Mouse (Mus musculus) liver, embryonic 14.5 days (tissue): ENCODE results near the gene Gpn1. TPM values are rescaled to one million over a fixed set of nuclear protein-coding genes. Genes with fewer than 3 reads are reported as not detected.

Source experiments
- ATAC-seq: fragments of 200-750 bp; cut with Nextera tagmentation; 2 replicates; pipeline ENCODE4 v1.8.0; 2017; ENCODE audit warnings: moderate number of reproducible peaks, mild to moderate bottlenecking, moderate library complexity; ENCODE audit not compliant: insufficient read depth
- DNase-seq, 3 experiments: peaks; one replicate each; pipeline ENCODE4 v3.0.0-alpha.2; 2012 to 2013; ENCODE audit warnings: low read depth in 3 of 3, low spot score in 3 of 3
- H3K27ac ChIP-seq: fragments of 300-500 bp; sonication (generic); 2 replicates; pipeline ENCODE4 v1.5.1; 2014; ENCODE audit warnings: moderate library complexity, mild to moderate bottlenecking, control low read depth, inconsistent platforms
- H3K27me3 ChIP-seq: fragments of 300-500 bp; sonication (generic); 2 replicates; pipeline ENCODE4 v1.6.1; 2014; ENCODE audit warnings: mild to moderate bottlenecking, low read length, moderate library complexity; ENCODE audit not compliant: control insufficient read depth, insufficient read depth
- H3K36me3 ChIP-seq: fragments of 300-500 bp; sonication (generic); replicated peaks from 2 replicates; pipeline ENCODE4 v1.6.1; 2014; ENCODE audit warnings: low read depth; ENCODE audit not compliant: control insufficient read depth, insufficient read depth
- H3K4me1 ChIP-seq, 2 experiments: fragments of 200-500 bp in 1 of 2; fragments of 300-500 bp in 1 of 2; sonication (generic) in 1 of 2; replicated peaks; 2 replicates each; pipeline ENCODE4 v1.6.1; 2012 to 2014; ENCODE audit warnings: antibody characterized with exemption in 1 of 2, inconsistent platforms in 1 of 2, low read length in 1 of 2; ENCODE audit not compliant: control insufficient read depth in 2 of 2, insufficient read depth in 2 of 2
- H3K4me2 ChIP-seq: fragments of 300-500 bp; sonication (generic); 2 replicates; pipeline ENCODE4 v1.6.1; 2014; ENCODE audit warnings: low read depth, mild to moderate bottlenecking, control low read depth, moderate library complexity
- H3K4me3 ChIP-seq, 2 experiments: fragments of 200-500 bp in 1 of 2; fragments of 300-500 bp in 1 of 2; sonication (generic) in 1 of 2; 2 replicates each; pipeline ENCODE4 v1.5.1; 2012 to 2014; ENCODE audit warnings: low read depth in 2 of 2, low read length in 2 of 2, mild to moderate bottlenecking in 2 of 2, control low read depth in 1 of 2, inconsistent platforms in 1 of 2, moderate library complexity in 1 of 2; ENCODE audit not compliant: insufficient read depth in 1 of 2
- H3K9ac ChIP-seq: fragments of 300-500 bp; sonication (generic); replicated peaks from 2 replicates; pipeline ENCODE4 v1.6.1; 2014; ENCODE audit warnings: mild to moderate bottlenecking, control low read depth, moderate library complexity
- H3K9me3 ChIP-seq: fragments of 300-500 bp; sonication (generic); 2 replicates; pipeline ENCODE4 v1.6.1; 2016; ENCODE audit warnings: low read length, mixed read lengths; ENCODE audit not compliant: control insufficient read depth
- CTCF ChIP-seq: IDR thresholded peaks from 2 replicates; pipeline ENCODE4 v1.5.1; 2016; ENCODE audit warnings: antibody characterized with exemption, low read depth, control low read depth
- EP300 ChIP-seq: IDR thresholded peaks from 2 replicates; pipeline ENCODE4 v1.6.1; 2016; ENCODE audit warnings: antibody characterized with exemption, low read depth
- WGBS: fragments of 180-500 bp; shearing (Covaris S2); extraction: QIAGEN DNeasy Blood & Tissue Kit; methylation state at CpG from one replicate; pipeline ENCODE4 v1.1.7; 2014; ENCODE audit not compliant: insufficient replicate concordance; 5-methylcytosine and 5-hydroxymethylcytosine counted together
- polyA plus RNA-seq, 2 experiments: library from polyadenylated mRNA; depleted of rRNA in 1 of 2; stranded (reverse) in 1 of 2; unstranded in 1 of 2; fragments of >200 nt; fragmentation: Nextera tagmentation in 1 of 2; extraction: Ambion mirVana in 1 of 2; gene quantifications; 2 replicates each; pipeline versions ENCODE4 v1.2.1 to v1.2.3; 2012 to 2014

The Gpn1 gene
- polyA plus RNA-seq, 2 experiments: 7.3 to 17.0 TPM

DNA sequence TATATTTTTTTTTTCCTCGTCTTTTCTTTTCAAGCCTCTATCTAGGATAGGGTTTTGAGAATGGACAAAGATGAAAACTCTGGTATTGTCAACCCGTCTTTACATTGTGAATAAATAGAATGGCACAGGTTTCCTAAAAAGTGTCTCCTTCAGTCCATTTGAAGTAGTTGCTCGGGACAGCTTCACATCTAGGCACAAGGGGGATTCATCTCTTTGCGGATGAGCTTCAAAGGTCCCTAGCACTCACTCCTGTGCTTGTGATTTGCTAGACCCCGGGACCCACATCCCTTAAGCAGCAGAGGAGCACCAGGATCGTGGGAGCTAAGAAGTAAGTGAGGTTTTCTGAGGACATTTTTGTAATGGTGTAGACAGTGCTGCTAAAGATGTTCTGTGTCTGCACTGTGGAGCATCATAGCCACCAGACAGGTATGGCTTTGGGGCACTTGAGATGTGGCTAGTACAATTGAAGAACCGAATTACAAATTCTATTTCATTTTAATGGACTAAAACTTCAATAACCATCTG, 41.6 kb upstream of the Gpn1 start:
- peak overlapping the region; percentile 81 for H3K4me2 ChIP-seq
- TF ChIP-seq EP300: no peak
- no peak for TF ChIP-seq CTCF
- H3K27me3 ChIP-seq: no peaks in the 10 kb centered on the region
- H3K36me3 ChIP-seq: no peaks in the 10 kb centered on the region
- DNase-seq (no peak), ATAC-seq (no peak)
- H3K27ac ChIP-seq: peak overlapping the region; percentile 28; the same call in 1 of the 2 replicates
- H3K4me3 ChIP-seq: peak overlapping the region; percentile 67 to 86
- peak overlapping the region; percentile 73 for H3K9ac ChIP-seq
- peaks cover 0 to 10% of the 10 kb centered on the region in 2 experiments; a peak in 3 of 4 replicates for H3K4me1 ChIP-seq
- 7% methylated on average over 7 of the region's 7 CpGs for WGBS
- no peaks in the 10 kb centered on the region for H3K9me3 ChIP-seq

DNA sequence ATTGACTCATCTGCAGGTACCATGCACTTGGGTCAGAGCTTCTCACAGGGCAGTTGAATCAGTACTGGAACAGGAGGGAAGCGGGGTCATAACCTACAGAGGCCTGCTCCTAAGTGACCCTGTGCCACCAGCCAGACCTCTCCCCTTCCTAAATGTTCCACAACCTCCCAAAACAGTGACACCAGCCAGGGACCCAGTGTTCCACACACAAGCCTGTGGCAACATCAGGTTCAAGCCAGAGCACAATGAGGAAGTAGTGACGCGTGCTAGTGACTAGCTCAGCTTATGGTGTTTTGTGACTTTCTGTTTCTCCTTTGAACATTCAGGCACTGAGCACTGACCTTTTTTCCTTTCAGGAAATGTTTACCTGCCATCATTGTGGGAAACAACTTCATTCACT, 26.7 kb upstream of the Gpn1 start:
- H3K9me3 ChIP-seq: no peaks in the 10 kb centered on the region
- H3K4me1 ChIP-seq: no peaks in the 10 kb centered on the region
- no peak overlapping the region for H3K9ac ChIP-seq
- no peak overlapping the region for H3K4me3 ChIP-seq
- no peak for DNase-seq
- H3K4me2 ChIP-seq: no peak overlapping the region
- H3K27me3 ChIP-seq: no peaks in the 10 kb centered on the region
- peaks cover 16% of the 10 kb centered on the region for H3K36me3 ChIP-seq
- TF ChIP-seq CTCF (no peak), EP300 (no peak)
- H3K27ac ChIP-seq: no peak overlapping the region
- WGBS: 86% methylated on average over 3 of the region's 3 CpGs
- ATAC-seq: no peak

DNA sequence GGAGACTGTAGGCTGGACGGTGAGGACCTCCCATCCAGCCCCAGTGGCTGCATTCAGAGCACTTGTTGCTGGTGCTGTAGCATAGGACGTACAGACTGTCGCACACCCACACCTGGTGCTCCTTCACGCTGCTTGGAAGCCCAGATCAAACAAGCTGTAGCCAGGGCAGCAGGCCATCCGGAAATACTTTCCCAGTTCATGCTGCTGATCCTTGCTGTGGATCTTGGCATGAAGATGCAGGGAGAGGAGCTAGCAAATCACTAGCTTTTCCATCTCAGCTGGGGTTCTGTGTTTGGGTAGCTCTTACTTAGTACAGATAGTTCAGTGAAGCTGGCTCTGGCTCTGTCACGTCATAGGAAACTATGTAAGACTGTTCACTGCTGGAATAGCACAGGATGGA, 24.8 kb upstream of the Gpn1 start:
- no peak overlapping the region for H3K4me3 ChIP-seq
- TF ChIP-seq CTCF (no peak), EP300 (no peak)
- WGBS: 87% methylated on average over 6 of the region's 6 CpGs
- H3K36me3 ChIP-seq: peaks cover 22% of the 10 kb centered on the region
- no peak overlapping the region for H3K27ac ChIP-seq
- ATAC-seq (no peak), DNase-seq (no peak)
- H3K4me1 ChIP-seq: no peaks in the 10 kb centered on the region
- no peak overlapping the region for H3K9ac ChIP-seq
- H3K9me3 ChIP-seq: no peaks in the 10 kb centered on the region
- no peaks in the 10 kb centered on the region for H3K27me3 ChIP-seq
- no peak overlapping the region for H3K4me2 ChIP-seq

DNA sequence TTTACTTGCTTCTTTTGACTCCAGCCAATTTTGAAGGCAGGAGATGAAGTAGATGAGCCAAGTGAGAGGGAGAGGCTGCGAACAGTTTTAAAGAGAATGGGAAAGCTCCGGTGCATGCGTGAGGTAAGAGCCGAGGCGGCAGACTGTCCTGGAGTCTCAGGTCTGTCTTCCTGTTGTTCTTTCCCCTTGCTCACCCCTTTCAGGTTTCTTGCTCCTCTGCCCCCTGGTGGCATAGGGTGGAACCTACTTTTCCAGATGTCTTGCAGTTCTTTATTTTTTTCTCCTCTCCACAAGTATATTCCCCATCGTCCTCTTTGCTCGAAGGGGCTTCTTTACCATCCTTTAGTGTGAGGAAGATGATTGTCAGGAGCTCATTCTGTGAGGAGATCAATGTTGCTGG, 24.2 kb upstream of the Gpn1 start:
- ATAC-seq (no peak), DNase-seq (no peak)
- H3K4me3 ChIP-seq: no peak overlapping the region
- H3K36me3 ChIP-seq: peaks cover 22% of the 10 kb centered on the region
- H3K4me1 ChIP-seq: no peaks in the 10 kb centered on the region
- no peak overlapping the region for H3K27ac ChIP-seq
- H3K9me3 ChIP-seq: no peaks in the 10 kb centered on the region
- 67% methylated on average over 7 of the region's 7 CpGs for WGBS
- TF ChIP-seq CTCF (peak; percentile 71), EP300 (no peak)
- H3K4me2 ChIP-seq: no peak overlapping the region
- H3K9ac ChIP-seq: no peak overlapping the region
- no peaks in the 10 kb centered on the region for H3K27me3 ChIP-seq

DNA sequence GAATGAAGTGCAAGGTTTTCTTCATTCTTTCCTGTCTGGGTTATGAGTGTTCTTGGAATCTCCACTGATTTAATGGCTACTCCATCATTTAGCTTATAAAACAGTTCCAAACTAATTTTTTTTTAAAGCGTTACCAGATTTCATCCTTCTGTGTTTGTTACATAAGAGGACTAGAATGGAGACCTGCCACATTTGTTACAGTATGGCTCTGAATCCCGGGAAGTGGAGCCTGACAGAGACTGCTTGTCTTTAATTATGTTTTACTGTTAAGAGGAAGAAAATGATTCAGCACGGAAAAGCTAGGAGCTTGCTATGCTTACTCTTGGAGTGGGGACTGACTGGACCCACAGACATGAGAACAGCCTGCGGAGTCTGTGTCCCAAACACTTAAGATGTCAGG, 14.0 kb upstream of the Gpn1 start:
- Histone ChIP-seq H3K9me3 (no peaks in the 10 kb centered on the region), H3K27me3 (no peaks in the 10 kb centered on the region), H3K9ac (no peak overlapping the region), H3K36me3 (peaks cover 8% of the 10 kb centered on the region), H3K4me3 (no peak overlapping the region), H3K4me1 (no peaks in the 10 kb centered on the region), H3K4me2 (no peak overlapping the region), H3K27ac (no peak overlapping the region)
- no peak for TF ChIP-seq CTCF
- TF ChIP-seq EP300: no peak
- WGBS: 75% methylated on average over 4 of the region's 4 CpGs
- ATAC-seq: no peak
- no peak for DNase-seq
